Mouse (Mus musculus): ENCODE results near the gene Ehbp1l1.

The Ehbp1l1 gene

GRCm38 (mm10) chr19:5725767-5726515, at the start of gene Ehbp1l1:
Gene Ehbp1l1 (minus strand): TSS chr19:5726317.
- DNase-seq (ENCODE audit: low read depth, low spot score): no peak

GRCm38 (mm10) chr19:5770925-5771860, 45.1 kb upstream of the Ehbp1l1 start, which contains the start of gene Scyl1:
Gene Scyl1 (minus strand): TSS chr19:5771419.
- peak; percentile 86 for DNase-seq (ENCODE audit: low read depth, low spot score)

GRCm38 (mm10) chr19:5770311-5770710, 44.2 kb upstream of the Ehbp1l1 start:
- no peak for DNase-seq (ENCODE audit: low read depth, low spot score)

GRCm38 (mm10) chr19:5767271-5767670, 41.2 kb upstream of the Ehbp1l1 start:
- no peak for DNase-seq (ENCODE audit: low read depth, low spot score)

GRCm38 (mm10) chr19:5763163-5763562, 37.0 kb upstream of the Ehbp1l1 start:
- no peak for DNase-seq (ENCODE audit: low read depth, low spot score)

- DNase-seq (ENCODE audit: low read depth, low spot score): no peak
Observed at GRCm38 (mm10) chr19:5758878-5759403, 32.8 kb upstream of the Ehbp1l1 start.

- no peak for DNase-seq (ENCODE audit: low read depth, low spot score)
Observed at GRCm38 (mm10) chr19:5756991-5757636, 31.0 kb upstream of the Ehbp1l1 start.

GRCm38 (mm10) chr19:5756321-5756985, 30.3 kb upstream of the Ehbp1l1 start:
- no peak for DNase-seq (ENCODE audit: low read depth, low spot score)

GRCm38 (mm10) chr19:5751742-5752141, 25.6 kb upstream of the Ehbp1l1 start:
- no peak for DNase-seq (ENCODE audit: low read depth, low spot score)

GRCm38 (mm10) chr19:5750951-5751350, 24.8 kb upstream of the Ehbp1l1 start:
- DNase-seq (ENCODE audit: low read depth, low spot score): no peak

GRCm38 (mm10) chr19:5749476-5749875, 23.4 kb upstream of the Ehbp1l1 start:
- DNase-seq (ENCODE audit: low read depth, low spot score): no peak

GRCm38 (mm10) chr19:5746907-5747363, 20.8 kb upstream of the Ehbp1l1 start:
- DNase-seq (ENCODE audit: low read depth, low spot score): no peak

- no peak for DNase-seq (ENCODE audit: low read depth, low spot score)
Observed at GRCm38 (mm10) chr19:5745756-5746710, 19.9 kb upstream of the Ehbp1l1 start.

- no peak for DNase-seq (ENCODE audit: low read depth, low spot score)
Observed at GRCm38 (mm10) chr19:5743576-5743975, 17.5 kb upstream of the Ehbp1l1 start.

- no peak for DNase-seq (ENCODE audit: low read depth, low spot score)
Observed at GRCm38 (mm10) chr19:5742241-5742641, 16.1 kb upstream of the Ehbp1l1 start.

- DNase-seq (ENCODE audit: low read depth, low spot score): no peak
Observed at GRCm38 (mm10) chr19:5741641-5742240, 15.6 kb upstream of the Ehbp1l1 start.

GRCm38 (mm10) chr19:5740320-5741317, 14.5 kb upstream of the Ehbp1l1 start, which contains the start of gene Ltbp3:
Gene Ltbp3 (plus strand): TSS chr19:5740904.
- DNase-seq (ENCODE audit: low read depth, low spot score): no peak

- DNase-seq (ENCODE audit: low read depth, low spot score): no peak
Observed at GRCm38 (mm10) chr19:5739446-5739845, 13.3 kb upstream of the Ehbp1l1 start.

All from retina, postnatal 7 days (tissue).